Mouse (Mus musculus) right cerebral cortex, postnatal 4 days (tissue): ENCODE results near the gene Sh3d21.

Experiments
- DNase-seq: peaks from one replicate; pipeline ENCODE4 v3.0.0-alpha.2; 2022

Sh3d21 gene

DNA sequence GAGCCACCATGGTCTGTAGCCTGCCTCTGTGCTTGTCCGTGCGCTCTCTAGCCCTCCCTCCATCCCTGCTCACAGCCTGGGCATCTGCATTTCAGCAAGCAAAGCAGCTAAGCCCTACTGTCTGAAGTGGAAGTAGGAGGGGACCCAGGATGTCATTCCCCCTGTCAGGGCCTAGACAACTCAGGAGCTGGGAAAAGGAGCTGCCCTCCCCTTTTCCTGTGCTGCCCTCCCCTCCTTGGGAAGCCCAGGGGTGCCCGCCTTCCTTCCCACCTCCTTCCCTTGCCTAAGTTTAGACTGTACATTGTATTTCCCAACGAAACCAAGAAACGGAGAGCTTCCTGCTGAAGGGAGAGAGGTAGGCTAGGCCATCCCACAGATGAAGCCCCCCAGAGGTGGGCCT is 22.3 kb downstream of the Sh3d21 start:
- DNase-seq: no peak

DNA sequence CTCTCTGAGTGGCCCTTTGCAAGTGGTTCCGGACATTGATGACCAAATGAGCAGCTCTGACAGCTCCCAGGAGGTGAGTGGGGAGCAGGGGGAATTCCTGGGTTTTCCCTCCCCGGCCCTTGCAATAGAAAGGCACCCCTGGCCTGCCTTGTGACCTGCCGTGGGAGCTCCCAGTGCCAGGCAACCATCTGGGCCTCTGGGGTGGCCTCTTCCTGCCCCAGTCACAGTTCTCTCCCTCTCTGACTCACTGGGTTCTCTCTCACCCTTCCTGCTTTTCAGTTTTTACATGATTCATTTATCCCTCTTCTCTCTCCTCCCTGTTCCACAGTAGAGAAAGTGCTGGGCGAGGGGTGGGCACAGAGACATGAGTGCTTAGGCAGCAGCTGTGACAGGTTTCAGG is 25.5 kb downstream of the Sh3d21 start:
- no peak for DNase-seq

DNA sequence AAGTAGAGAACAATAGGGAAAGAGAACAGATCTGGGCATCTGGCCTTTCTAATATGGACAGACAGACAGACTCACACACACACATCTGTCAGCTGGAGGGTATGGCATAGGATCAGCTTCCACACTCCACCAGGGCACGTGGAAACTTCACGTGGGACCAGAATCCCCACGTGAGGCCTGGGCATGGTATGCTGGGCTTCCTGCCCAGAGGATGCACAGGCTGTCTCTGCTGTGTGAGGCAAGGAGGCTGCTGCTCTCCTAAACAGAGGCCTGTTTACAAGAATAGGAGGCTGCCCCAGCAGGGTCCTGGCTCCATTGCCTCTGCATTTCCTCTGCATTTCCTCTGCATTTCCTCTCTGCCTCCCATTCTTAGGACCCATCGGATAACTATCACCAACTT is 28.7 kb downstream of the Sh3d21 start:
- DNase-seq: no peak

DNA sequence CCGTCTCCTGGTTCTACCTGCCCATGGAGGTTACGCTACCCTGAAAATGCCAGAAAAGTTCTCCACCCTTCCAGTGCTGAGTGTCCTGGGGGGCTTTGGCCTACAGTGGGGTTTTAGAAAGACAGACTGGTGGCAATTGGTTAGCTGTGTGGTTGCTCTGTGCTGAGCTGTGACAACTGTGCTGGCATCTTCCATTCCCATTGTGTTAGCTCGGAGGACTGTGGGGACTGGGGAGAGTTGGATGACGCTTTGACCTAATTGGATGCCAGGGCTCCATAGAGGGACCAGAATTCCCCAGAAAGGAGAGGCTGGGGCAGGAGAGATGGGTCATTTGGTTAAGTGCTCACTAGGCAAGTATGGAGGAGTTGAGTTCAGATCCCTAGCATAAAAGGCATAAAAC is 29.1 kb downstream of the Sh3d21 start:
- DNase-seq: no peak

DNA sequence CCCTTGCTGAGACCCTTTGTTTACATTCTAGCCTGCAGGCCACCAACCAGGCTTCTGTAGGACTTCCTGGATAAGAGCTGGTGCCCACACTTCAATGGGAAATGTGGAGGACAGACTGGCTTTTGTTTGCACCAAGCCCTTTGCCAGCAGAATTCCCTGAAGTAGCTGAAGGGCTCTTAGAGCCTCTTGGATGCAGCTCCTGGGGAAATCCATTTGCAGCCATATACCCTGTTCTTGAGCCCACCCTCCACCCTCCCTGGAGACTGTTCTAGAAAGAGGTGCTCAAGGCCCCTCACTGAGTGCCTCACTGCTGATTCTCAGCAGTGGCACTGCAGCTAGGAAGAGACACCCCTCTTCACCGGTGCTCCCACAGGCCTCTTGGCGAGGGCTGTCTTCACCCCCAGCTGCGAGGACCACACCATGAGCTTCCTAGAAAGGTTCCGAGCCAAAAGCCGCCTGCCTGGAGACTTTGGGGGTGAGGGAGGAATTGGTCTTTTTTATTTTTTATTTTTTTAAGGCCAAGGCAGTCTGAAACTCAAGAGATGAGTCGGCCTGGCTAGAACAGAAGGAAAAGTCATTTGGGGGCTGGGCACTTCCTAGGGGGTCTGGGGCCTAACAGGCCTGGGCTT is 30.5 kb downstream of the Sh3d21 start:
- no peak for DNase-seq

DNA sequence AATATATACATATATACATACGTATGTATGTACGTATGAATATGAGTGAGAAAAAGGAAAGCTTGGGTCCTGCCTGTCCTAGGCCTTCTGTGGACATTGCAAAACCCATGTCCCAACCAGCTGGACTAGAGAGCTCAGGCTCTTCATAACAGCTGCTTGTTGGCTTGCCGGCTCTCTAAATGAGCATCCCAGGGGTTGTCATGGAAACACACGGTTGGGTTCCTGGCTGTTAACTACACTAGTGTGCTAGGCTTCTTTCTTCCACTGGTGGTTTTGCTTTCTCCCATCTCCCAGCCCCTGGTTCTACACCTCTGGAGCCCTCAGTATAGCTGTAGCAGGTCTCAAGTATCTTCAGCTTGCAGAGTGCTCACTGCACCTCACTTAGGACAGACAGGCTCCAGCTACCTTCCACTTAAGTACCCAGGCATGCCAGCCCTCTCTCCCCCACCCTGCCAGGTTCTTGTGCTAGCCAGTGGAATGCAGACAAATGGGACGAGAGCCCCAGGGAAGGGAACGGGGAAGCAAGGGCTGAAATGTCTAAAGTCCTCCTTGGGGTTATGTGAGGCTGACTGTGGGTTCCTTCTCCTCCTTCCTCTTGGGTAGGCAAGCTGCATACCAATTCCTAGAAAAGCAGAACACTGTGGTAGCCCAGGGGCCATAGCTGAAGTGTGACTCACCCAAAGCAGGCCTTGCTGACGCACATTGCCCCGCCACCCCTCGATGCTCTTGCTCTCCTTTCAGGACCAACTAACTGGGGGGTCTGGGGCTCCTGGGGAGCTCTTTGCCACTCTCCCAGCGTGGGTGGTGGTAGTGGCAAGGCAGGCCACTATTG is 31.8 kb downstream of the Sh3d21 start:
- DNase-seq: no peak

DNA sequence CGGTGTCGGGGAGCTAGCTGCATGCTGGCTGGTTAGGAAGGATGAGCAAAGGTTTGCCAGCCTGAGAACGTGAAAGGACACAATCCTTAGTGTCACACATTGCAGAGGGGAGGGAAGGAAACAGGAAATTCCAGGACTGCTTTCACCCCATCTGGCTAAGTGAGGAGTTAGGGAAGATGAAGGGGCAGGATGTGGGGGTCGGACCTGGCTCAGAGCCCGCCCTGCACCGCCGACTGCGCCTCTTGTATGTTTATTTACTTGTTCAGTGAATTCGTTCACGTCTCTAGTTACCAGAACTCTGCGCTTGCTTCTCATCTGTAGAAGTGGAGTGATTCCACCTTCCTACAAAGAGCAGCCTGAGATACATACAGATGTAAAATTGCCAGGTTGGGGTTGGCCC is 32.8 kb downstream of the Sh3d21 start:
- no peak for DNase-seq

DNA sequence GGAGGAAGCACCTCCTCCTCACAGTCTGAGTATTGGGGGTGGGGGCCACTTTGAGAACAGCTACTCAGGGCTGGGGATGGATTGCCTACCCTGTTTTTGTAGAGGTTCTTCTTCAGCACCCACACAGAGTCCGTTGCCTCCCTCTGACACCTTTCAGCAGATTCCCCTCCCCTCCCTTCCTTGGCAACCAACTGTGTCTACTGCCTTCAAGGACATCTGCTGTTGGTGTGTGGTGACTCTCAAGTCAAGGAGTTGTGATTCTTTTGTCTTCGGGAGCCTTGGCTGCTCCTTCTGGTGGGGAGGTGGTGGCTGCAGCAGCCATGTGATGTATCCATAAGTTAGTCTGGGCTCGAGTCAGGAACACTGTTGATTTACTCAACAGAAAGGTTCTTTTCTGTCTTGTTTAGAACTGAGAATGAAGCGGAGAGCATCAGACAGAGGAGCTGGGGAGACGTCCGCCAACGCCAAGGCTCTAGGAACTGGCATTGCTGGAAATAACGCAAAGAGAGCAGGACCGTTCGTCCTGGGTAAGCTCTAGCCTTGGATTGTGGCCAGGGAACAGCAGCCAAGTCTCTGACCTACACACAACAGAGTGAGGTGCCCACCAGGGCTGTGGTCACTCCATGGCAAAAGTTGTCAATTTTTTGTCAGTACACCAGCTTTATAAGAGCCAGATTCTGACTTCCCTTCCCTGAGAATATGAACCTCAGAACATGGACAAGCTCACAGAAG is 39.8 kb downstream of the Sh3d21 start:
- no peak for DNase-seq

DNA sequence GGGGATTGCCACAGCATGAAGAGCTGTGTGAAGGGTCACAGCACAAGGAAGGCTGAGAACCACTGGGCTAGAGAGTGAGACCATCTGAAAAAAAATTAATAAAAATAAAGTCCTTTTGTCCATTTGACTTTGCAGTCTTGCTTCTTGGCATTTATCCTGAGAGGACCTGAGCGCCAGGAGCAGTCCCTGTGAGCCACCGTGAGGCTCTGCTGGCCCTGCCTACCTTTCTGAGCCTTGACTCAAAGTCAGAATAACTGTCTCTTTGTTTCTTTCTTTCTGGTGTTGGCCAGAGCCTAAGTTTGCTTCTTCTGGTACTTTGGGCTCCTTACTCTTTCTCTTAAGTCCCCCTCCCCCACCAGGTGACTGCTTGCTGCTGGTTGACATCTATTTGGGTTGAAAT is 42.8 kb downstream of the Sh3d21 start:
- no peak for DNase-seq

DNA sequence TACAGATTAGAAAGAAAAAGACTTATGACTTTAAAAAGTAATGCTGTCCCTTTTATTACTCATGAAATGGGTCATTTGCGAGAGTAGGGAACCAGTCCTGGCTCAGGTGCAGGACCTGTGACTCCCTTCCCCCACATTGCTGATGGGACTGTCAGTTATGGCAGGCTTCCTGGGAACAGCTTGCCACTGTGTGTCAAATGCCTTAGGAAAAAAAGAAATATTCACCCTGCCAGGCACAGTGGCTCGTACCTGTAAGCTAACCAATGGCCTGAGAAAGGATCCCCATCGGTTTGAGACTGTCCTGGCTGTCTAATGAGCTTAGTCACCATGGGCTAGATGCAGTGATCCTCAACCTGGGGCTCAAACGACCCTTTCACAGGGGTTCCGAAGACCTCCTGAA is 43.2 kb downstream of the Sh3d21 start:
- no peak for DNase-seq

DNA sequence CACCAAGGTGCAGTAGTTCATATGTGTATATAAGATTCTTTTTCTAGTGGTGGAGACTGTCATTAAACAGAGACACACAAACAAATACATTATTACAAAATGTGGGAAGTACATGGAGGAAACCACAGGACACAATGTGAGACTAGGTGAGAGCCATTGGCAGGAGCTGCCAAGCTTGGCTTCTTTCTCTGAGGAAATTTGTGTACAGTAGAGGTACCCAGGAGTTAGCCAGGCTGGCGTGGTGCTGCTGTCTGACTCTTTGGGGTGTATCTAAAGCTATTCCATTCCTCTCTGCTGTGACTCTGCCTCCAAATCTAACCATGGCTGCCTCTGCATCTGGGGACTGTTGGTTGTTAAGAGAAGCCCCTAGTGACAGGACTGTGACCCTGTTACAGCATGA is 44.2 kb downstream of the Sh3d21 start:
- DNase-seq: no peak

DNA sequence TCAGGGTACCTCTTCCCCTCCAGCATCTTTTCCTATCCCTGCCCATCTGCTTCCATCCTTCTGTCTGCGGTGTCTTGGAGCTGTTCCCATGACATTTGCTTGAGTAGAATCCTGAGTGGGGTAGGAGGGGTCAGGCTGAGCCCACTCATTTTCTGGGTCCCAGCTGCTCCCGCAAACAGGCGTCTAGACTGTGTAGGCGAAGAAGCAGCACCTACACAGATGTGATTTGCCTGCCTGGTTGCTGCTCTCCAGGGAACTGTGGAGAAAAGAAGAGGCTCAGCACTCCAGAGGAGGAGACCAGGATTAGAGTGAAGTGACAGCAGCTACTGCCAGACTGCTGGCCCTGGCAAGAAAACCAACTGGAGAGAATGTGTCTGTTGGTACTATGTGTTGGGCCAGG is 44.6 kb downstream of the Sh3d21 start:
- no peak for DNase-seq

DNA sequence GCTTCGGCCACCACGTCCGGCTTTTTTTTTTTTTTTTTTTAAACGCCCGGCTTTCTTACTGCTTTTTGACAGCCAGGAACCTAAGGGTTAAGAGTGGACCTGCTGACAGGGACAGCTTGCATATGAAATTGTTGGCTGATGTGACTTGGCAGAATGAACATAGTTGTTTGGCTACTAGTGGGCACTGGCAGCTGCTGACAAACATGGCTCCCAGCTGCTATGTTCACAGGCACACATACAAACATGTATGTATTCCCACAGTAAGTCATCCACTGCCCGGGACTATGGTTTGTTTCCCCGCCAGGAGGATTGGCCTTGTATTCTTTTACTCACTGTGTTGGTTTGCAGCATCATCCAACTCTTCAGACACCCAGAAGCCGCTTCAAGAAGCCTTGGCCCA is 46.2 kb downstream of the Sh3d21 start:
- no peak for DNase-seq

DNA sequence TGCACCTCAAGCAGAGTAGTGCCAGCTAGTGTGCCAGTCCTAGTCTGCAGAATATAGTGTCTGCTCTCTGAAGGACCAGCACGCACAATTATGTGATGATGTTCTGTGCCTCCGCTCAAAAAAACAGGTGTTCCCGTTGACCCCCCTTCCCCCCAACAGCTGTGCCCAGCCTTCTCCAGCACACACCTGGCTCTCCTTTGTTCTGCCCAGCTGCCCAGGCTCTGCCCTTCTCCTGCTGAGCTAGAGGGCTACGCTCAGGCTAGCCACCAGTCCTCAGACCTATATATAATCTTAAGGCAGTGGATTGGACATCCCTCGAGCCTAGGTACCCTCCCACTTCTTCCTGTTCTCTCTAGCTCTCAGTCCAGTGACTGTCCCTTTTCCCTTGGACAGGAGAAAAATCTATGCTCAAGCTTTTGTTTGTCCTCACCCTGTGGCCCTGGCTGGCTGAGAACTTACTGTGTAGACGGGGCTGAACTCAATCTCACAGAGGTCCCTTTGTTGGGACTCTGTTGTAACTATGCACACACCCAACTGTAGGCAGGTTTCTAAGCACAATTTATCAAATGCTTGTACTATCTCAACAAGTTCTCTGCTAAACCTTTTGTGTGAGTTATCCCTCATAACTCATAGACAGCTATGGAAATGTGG is 47.3 kb downstream of the Sh3d21 start:
- no peak for DNase-seq

DNA sequence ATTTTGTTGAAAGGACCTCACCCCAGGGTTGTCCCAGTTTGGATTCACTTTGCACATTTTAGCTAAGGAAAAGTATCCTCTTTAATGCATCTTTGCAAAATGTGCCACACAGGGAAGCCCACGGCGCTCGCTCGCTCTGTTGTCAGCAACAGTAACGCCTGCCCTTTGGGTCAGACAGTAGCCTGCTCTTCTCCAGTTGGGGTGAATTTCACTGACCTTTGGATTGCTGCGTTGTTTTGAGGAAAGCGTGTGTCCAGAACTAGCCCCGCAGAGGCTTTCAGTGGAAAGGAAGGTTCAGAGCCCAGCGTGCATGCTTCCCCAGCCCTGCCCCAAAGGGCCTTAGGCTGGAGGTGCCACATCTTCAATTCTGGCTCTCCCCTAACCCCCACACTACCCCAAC is 47.9 kb downstream of the Sh3d21 start:
- no peak for DNase-seq

DNA sequence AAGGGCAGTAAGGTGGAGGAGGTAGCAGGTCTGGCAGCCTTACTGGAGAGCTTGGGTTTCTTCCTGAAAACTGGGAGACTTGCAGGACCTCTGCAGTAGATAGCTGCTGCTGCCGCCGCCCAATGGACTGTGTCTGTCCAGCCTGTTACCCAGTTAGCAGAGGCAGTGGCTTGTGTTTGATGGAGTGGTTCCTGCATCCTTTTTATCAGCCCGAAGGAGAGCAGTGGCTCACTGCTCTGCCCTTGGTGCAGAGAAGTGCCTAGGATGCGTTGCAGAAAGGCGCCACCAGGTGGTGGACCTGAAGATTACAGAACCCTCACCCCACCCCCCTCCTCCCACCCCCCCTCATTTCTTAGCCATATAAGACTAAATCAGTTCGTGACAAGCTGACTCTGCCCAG is 49.3 kb downstream of the Sh3d21 start:
- DNase-seq: peak; percentile 51

DNA sequence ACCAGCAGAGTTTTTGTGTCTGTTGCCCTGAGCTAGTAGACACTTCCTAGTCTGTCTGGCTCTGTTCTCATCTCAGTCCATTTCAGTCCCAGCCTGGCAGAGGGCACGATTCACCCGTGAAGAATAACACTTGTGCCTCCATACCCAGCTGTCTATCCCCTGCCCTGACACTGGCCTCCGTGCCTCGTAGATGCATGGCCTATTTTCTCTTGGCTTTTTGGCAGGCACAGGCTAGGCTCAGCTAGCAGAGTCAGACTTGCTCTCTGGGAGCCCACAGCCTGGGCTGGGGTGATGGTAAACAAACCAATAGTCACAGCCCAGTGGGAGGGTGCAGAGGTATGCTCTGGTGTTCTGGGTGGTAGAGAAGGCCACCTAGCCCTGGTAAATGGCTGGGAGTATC is 50.0 kb downstream of the Sh3d21 start:
- DNase-seq: no peak

DNA sequence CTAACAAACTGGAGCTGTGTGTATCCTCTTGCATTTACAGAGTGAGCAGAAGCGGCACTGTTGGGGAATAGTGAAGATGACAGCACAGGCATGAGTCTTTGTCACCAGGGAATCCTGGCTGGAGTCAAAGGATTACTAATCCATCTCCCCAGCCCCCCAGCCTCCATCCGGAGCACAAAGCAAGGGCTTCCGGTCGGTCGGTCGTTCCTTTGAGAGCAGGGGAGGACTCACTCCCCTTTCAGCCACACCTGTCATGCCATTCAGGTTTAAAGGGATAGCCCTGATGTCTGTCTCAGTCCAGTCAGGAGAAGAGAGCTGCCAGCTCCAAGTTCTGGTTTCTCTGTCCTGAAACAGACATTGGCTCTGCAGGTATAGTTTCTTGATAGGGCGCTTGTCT is 52.1 kb downstream of the Sh3d21 start:
- no peak for DNase-seq

DNA sequence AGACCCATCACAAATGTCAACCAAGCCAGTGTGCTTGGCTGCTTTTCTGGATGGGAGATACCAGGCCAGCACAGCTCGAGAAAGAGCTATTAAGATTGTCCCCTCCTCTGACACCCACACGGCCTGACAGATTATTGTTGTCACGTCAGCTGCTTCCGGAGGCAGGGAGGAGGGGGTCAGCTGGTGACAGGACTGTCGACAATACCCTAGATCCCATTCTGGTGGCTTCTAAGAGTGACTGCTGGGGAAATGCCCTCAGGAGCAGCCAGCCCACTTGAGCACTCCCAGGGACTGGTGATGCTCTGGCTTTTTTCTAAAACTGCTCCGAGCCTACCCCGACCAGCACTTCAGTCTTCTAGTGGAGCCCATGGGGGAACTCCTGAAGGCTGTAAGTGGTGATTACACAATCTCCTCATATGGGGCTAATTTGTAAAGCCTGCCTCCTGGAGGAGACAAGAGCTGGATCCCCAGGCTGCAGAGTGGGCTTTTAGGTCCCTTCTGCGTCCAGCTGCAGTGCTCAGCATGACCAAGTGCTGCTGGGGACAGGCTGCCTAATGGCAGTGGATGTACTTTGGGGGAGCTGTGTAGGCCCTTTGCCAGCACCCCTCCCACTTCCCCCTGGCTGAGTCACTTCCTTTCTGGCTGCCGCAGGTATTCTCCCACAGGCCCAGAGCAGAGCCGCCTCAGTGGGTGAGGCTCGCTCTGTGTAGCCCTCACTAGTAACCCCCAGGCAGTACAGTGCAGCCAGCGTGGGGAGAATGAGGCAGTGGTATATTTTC is 52.7 kb downstream of the Sh3d21 start:
- DNase-seq: peak; percentile 44

DNA sequence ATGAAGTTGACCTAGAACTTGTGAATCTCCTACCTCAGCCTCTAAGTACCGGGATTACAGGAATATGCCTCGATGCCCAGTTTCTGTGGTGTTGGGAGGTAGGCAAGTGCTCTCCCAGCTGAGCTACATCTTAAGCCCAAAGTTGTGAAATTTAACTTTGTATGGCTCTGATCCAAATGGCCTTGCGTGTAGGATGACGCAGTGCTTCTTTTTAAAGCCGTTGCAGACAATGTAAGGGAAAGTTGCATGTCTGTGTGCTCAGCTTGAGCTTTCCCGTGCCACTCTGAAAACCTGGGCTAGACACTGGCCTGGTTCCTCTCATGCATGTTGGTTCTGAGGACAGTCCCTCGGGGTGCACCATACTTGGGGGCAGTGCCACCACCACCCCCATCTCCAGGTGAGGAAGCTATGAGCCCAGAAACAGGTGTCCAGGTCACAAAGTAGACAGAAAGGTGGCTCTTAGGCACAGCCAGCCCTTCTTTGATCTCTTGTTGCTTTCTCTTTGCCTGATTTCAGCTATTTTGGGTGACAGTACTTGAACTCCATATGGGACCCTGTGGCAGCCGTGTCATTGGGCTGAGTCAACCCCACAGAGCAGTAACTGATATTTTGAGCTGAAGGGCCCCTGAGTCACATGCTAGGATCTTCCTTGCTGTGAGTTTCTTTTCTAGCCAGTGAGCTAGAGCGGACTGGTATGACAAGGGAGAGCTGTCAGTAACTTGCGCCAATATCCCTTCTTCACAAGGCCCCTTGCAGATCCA is 53.5 kb downstream of the Sh3d21 start:
- DNase-seq: no peak

DNA sequence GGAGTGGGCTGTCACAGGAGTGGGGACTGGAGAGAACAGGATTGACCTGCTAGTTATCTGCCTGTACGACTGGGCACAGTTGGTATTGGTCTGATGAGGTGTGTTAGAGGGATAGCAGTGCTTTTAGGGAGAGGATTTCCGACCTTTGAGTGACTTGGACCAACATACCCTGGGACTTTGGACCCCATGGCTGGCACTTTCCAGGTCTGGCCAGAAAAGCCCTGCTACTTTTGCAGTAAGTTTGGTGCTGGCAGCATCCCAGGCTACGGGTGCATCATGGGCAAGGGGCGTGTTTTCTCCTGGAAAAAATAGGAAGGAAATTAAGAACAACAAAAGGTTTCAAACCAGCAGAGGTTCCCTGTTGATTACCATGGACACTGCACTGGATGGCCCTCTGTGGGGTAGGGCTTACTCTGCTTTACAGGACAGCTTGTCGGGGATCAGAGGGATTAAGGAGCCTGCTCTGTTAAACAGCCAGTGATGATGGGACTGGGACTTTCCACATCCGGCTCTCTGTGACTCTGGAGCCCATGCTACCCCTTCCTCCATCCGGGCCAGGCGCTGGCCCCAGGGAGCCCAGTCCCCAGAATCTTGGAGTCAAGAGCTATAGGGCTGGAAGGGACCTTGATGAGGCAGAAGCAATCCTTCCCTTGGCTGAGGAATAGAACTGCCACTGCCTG is 55.1 kb downstream of the Sh3d21 start:
- no peak for DNase-seq
